Mouse (Mus musculus) layer of hippocampus, adult 11-12 months (tissue): Measurements from ENCODE around the gene 0610010F05Rik.
A peak's percentile ranks its signal among the peaks of the same experiment; 100 is the strongest.
"Not testable (repeated sequence)": the region's sequence is repeated elsewhere in the genome, so short reads cannot be mapped to it uniquely, and the experiment has no call there.

Experiments used
- DNase-seq: peaks from one replicate; pipeline ENCODE4 v3.0.0; 2022; ENCODE audit warnings: low spot score

0610010F05Rik gene

DNA sequence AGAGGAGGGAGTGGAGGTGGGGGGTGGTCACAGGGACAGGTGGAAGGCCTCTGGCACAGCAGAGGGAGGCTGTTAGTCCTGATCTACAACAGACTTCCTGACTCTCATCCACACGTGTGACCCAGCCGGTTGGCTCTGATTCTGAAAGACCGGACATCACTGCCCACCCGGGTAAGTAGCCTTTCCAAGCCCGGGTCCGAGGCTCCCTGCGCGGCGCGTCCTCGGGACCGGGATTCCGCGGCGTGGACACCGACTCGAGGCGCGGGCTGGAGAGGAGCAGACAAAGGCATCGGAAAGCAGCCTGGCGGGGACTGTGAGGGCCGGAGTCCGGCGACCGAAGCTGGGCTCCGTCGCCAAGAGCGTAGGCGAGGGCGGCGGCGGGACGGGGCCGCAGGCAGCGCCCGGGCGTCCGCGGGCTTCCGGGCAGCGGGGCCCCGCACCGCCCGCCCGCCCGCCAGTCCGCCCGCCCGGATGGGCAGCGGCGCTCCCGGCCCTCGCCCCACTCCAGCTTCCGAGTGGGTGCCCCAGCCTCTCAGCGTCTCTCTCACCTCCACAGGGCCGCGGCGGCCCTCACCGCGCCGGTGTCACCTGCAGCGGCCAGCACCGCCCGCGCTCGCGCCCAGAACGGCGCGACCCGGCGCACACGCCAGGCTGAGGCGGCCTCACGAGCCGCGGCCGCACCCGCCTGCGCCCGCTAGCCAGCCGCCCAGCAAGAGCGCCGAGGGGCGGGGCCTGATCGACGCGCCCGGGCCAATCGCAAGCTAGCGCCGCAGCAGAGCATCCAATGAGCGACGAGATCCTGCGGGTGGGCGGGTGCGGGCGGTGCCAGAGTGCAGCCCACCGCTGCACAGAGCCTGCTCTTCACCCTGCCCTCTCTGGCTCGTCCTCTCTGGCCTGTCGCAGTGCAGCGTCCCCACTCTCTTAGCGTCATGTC is at the start of gene 0610010F05Rik:
Gene 0610010F05Rik, minus strand, starts transcription at position 695 of the 934 bp plus-strand sequence.
- DNase-seq, result peak; percentile 79

DNA sequence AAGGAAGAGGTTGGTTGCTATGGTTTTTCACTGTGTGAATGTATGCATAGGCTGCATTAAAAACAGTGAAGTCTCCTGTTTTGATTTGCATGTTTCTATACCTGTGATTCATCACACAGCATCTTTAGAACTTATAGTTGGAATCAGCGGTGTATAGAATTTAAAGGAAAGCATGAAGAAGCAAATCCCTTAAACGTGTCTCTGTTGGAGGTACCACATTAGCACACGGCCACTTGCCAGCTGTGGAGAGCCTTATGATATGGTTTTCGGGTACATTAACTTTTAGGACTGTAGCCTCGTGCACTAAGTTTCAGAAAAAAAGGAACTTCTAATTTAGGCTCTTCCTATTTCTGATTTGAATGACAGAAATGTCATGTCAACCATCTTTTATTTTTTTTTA is 49.1 kb upstream of the 0610010F05Rik start:
- DNase-seq, result no peak

DNA sequence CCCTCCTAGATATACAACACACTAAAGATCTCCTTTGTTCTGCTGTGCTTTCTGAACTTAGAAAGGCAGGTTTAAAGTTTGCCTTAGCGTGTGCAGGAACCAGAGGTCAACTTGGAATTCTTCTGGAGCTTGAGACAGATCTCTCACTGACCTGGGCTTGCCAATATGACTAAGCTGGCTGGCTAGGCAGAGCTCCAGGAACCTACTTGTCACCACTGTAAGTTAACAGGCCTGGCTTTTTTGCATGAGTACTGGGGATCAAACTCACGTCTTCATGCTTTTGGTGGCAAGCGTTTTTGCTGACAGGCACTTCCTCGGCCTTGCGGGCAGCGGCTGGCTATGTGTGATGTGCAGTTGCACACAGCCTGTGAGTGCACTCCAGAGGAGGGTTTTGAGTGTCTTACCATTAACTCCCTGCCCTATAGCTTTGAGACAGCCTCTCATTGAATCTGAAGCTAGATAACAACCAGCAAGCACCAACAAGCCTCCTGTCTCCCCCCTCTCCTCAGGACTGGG is 47.1 kb upstream of the 0610010F05Rik start:
- DNase-seq, result no peak

DNA sequence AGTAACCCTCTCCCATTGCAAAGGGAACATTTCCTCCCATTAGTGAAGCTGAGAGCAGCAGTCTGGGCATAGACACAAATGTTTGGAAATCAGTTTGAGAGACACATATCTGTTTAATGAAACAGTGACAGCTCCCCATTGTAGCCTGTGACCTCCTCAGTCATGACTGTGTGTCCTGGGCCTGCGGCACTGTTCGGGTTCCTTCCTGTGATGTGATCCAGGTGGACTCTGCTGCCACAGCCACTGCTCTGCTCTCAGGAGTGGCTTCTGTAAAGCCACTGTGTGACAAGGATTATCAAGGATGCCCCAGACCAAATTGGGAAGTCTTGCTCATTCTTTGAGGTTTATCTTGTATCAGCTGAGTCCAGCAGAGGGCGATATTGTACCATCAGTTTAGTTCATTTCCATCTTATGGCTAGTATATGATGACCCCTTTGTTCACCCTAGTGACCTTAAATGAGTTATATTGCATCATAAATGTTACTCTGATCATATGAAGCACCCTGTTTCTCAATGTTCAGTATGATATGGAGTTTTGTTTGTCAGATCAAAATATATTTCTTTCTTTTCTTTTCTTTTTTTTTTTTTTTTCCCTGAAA is 45.7 kb upstream of the 0610010F05Rik start:
- DNase-seq, result peak; percentile 80

DNA sequence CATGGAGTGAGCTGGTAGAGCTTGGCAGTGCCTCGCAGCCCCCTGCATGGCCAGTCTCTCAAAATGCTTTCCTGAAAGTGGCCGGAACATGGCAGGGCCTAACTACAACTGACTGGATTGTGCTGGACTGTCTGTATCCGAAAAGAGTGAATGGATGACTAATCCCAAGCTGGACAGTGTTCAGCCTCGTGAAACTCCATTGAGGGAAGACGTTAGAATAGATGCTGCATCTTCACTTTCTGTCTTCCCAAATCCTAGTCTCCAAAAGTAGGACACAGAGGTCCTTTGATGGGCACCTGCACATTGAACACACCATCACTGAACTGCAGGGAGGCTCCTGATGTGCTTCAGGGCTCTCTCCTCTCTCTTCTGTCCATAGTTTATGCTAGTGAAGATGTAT is 42.7 kb upstream of the 0610010F05Rik start:
- DNase-seq, result no peak

DNA sequence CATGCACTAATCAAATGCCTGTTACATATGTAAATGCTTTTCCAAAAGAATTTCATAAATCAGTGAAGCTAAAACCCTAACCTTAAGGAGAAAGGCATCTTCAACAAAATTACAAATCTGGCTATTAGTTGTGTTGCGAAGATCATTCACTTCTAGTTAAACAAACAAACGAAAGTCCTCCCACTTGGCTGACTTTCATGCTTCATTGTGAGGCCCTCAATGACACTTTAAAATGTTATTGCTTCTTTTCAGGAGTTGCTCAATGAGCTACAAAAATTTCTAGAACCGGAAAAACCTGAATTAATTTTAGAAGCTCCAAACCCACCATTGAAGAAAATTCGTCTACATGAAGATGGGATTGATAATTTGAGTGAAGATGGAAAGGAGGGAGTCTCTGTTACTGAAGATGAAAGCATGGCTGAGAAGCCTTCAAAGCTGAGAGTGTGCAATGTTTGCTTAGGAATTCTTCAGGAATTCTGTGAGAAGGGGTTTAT is 38.9 kb upstream of the 0610010F05Rik start:
- no peak for DNase-seq

DNA sequence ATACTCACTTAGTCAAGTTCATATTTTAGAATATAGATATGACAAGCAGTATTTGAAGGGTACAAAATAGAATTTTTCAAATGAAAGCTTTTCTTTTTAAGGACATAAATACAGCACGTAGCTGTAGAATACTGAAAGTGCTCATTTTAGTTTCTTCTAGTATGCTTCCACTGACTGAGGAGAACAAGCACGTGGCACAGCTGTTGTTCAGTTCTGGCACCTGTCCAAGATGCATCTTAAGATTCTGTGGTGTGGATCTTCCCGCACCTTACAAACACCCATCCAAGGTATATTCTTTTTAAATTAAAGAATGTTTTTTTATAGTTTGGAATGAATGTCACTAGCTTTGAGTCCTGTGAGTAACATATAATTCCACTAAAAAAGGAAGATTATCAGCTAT is 33.7 kb upstream of the 0610010F05Rik start:
- no peak for DNase-seq

DNA sequence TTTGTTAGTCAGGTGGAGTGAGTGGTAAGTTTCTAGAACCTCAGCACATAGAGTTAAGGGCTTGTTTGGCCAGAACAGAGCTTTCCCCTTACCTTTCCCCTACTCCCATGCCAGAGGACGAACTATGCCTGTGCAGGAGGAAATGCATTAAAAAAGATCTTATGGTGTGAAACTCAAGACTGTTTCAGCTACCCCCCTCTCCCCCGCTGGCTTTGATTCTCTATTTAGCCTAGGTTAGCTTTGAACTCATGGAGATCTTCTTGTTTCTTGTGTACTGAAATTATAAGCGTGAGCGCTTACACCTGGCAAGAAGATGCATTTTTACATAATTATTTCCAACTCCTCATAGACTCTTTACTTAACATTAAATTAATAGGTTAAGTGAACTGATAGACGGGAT is 33.1 kb upstream of the 0610010F05Rik start:
- no peak for DNase-seq

DNA sequence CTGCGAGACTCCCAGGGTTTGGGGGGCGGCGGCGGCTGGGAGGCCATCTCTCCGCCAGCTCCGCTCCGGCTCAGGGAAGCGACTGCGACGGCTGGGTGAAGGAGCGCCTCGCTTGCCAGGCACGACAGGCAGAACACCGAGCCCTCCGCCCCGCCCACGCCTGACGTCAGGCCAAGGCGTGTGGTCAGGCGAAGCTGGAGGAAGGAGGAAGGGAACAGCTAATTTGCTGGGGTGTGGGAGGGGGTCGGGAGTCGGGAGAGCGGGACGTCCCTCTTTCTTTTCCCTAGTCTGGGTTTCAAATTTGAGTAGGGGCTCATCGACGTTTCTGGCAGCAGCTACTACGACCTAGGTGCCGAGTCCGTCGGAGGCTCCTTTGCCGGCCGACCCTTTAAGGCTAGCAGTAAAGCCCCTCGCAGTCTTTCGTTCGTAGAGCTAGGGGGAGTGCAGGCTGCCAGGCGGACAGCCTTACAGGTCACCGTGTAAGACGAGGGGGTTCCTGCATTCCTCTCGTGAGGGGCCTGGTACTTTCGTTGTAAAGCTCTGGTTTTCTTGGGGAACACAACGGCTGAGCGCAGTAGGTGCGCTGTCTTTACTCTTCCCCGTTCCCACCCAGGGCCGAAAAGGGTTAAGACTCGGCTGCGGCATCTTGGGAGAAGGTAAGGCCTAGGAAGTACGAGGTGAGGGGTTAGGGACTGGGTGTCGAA is 32.5 kb upstream of the 0610010F05Rik start, which contains the start of gene Pex13:
Gene Pex13, minus strand, starts transcription at position 162 of the 704 bp plus-strand sequence.
- DNase-seq, result peak; percentile 91

DNA sequence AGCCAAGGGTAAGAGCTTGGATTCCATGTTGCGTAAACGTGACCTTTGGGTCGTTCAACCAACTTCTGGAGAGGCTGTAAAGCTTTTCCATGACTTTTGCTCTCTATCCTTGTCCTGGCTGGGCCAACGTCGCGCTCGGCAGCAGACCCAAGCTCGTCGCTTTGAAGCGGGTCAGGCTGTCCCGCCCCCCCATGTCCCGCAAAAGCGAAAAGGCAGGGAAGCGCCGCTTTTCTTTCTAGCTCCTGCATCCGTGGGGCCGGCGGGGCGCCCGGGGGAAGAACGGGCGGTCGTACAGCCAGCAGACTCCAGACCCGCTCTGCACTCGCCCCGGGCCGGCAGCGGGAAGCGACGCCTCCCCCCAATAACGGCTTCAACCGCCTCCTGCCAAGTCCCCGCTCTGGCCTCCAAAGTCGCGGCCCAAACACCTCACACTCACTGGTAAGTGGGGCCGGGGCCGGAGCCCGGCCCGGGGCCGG is 31.9 kb upstream of the 0610010F05Rik start, which contains the start of gene Pus10:
Gene Pus10, plus strand, starts transcription at position 364 of the 476 bp plus-strand sequence.
- DNase-seq, result no peak

DNA sequence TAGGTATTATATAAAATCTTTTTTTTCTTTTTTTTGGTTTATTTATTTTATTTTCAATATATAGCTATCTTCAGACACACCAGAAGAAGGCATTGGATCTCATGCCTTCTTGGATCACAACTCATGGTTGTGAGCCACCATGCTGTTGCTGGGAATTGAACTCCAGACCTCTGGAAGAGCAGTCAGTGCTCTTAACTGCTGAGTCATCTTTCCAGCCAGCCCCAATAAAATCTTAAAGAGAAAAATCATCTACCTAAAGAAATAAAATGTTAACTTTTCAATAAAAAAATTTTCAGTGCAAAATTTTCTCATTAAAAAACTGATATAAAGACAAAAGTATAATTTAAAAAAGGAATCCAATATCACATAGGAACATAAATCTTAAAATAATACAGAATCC is 30.8 kb upstream of the 0610010F05Rik start:
- no peak for DNase-seq

DNA sequence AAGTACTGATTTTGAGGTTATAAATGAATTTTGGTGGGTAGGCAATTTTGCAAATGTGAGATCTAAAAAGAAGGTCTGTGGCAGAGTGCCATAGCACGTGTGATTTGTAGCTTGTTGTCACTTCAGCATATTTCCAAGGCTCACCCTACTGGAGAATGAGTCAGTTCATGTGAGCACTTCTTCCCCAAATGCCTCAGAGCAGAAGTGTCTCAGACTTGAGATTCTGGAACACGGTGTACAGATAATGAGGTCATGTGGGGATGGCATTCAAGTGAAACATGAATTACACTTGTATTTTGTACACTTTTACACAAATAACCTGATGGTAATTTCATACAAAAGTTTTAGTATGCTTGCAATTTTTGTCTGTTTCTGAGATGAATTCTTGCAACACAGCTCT is 24.4 kb upstream of the 0610010F05Rik start:
- no peak for DNase-seq

DNA sequence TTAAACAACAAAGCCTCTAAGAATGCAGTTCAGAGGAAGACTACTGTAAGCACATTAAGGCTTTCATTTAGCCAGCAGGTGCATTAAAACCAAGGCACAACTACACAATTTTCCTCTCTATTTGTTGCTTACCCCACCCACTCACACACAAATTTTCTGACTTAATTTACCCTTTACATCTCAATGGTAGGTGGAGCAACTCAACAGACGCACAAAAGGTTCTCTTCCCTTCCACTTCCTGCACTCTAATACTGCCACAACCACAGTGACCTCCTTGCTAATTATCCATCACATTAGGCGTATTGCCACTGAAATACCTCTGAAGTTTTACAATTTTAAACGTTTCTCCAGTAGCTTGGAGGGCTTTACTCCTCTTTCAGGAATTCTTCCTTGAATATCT is 20.2 kb upstream of the 0610010F05Rik start:
- no peak for DNase-seq

DNA sequence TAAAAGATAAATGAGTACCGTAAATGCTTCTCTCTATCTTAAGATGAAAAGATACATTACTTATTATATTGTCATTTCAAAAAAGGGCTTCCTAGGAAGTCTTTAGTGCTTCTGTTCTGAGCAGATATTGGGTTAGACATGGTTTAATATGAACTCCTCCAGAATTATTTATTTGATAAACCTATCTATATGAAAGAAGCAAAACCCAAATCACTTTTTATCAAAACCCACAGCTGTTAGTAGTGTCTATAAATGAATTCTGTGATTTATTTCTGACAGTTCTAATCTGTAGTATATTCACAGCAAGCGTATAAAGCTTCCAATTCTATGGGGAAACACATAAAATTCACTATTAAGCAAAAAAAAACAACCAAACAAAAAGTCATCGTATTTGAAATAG is 14.4 kb upstream of the 0610010F05Rik start:
- DNase-seq, result no peak

DNA sequence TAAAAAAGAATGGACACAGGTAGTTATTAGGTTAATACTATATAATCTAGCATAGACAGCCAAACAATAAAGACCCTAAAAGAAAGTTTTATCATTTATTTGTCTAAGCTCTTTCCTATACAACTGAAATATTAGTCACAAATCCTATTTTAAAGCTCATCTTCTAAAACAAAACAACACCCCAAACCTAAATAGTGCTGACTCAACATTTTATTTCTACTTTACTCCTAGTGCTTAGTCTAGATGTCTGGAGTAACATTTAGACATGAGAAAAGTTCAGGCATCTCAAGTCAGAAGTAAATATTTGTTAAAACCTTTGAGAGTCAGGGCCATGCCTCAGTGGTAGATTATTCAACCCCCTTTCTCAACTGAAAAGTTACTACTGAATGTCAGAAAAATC is 14.0 kb upstream of the 0610010F05Rik start:
- no peak for DNase-seq

DNA sequence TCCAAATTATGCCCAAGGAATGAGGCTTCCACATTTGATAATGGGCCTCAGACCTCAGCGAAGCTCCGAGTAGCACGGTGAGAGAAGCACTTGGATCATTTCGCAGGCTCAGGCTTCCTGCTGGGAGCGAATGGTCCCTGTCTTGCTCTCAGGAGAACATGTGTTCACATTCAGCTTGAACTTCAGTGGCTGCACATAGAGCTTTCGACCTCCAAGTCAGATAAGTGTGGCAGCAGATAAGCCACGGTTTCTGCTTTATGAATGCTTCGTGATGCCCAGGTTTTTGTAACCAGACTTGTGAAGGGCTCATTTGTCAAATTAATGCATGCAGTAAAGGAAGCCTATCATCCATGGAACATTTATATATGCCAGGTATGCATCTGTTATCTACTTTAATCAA is 1.1 kb upstream of the 0610010F05Rik start:
- no peak for DNase-seq

DNA sequence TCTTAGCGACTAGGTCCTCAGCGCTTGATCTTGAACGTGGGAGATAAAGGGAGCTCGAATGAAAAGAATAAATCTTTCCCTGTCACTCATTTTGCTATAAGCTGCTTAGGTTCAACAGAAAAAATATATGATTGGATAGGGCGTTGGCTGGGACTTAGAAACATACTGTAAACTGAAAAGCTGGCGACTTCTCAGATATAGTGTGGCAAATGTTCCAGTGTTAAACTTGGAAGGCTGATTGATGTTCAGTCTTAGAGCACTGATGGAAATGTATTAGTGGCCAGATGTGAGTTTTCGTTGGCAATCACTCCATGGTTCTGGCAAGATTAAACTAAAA is 408 bp upstream of the 0610010F05Rik start:
- DNase-seq, result no peak

DNA sequence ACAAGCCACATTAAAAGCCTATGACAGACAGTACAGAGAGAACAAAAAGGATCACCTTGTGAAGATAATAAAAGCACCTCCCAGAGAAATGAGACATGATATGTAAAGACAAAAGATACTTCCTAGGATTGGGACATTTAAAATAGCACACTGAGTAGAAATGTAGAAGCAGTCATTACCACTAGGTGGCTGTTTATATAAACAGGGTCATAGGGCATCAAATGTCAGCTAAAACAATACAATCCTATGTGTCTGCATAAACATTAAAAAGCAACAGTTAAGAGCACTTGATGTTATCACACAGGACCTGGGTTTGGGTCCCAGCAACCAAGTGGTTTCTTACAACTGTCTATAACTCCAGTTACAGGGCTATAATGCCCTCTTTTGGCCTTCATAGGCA is 2.8 kb downstream of the 0610010F05Rik start:
- no peak for DNase-seq

DNA sequence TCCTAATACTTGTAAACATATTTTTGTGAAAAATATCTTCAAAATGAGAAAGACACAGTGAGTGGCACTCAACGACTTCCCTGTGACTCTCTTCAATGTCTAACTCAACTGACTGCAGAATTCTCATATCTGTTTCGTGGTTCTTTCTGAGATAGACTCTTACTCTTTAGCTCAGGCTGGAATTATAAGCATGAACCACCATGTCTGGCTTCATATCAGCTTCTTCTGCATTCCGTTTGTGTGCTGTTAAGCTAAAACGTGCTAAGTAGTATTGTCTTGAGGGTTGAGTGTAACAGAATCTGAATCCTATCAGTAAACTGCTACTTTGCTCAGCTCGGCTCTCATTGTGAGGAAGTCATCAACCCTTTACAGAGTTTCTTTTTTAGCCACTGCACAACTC is 14.4 kb downstream of the 0610010F05Rik start:
- DNase-seq, result no peak

DNA sequence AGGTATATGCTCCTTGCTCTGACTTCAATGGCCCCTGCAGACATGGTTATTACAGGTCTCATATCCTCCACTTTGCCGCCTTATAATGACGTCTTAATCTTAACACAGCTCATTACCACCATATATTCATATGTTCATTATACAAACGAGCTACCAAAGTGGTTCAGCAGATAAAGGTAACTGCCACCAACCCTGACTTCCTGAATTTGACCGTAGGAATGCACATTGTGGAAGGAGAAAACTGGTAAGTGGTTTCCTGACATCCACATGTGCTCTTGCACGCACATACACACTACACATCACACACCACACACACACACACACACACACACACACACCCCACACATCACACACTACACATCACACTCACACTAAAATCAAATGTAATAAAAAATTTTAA is 18.9 kb downstream of the 0610010F05Rik start:
- DNase-seq, result no peak

DNA sequence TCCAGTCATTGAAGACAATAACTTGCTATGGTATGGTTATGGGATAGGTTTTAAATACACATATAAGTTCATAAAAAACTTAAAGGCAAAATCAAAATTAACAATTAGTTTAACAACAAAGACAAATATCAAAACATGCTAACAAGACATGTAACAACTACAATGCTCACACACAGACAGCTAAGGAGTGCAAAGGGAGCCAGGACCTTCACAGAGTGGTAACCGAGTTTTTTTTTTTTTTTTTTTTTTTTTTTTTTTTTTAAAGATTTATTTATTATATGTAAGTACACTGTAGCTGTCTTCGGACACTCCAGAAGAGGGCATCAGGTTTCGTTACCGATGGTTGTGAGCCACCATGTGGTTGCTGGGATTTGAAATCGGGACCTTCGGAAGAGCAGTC is 26.1 kb downstream of the 0610010F05Rik start:
- DNase-seq, result not testable (repeated sequence)

DNA sequence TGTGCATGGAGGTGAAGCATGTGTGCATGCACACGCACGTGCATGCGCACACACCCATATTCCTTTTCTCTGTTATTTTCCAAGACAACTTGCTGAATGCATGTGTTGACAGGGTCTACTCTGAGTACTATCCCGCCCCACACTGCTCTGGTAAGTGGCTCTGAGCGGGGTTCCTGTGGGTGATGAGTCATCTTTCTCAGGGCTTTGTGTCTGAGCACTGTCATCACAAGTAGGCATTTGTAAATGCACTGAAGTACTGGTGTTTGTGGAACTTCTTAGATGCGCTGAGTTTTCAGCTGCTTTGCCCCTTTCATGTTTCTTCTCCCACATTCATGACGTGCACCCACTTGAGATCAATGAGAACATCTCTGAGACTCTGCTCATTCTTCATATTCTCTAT is 63.3 kb downstream of the 0610010F05Rik start:
- DNase-seq, result no peak
